Mouse (Mus musculus) kidney, adult 2 months (tissue): ENCODE data around the gene Eif4a1.

Experiments used
- CTCF ChIP-seq: fragments of 200-500 bp; conservative IDR thresholded peaks from 2 replicates; pipeline ENCODE4 v1.5.1; 2011; ENCODE audit warnings: low read depth, mild to moderate bottlenecking, control low read depth, low read length, moderate library complexity, mixed read lengths; ENCODE audit not compliant: insufficient read depth, insufficient read length
- POLR2A ChIP-seq: fragments of 200-500 bp; IDR thresholded peaks from one replicate; pipeline ENCODE4 v1.6.1; 2011; ENCODE audit warnings: low read depth, low read length, control low read depth

GRCm38 (mm10) chr11:69707873-69708381 lies 35.7 kb upstream of the Eif4a1 start:
- TF ChIP-seq CTCF, result no peak
- TF ChIP-seq POLR2A, result no peak
